In the genomic region with DNA sequence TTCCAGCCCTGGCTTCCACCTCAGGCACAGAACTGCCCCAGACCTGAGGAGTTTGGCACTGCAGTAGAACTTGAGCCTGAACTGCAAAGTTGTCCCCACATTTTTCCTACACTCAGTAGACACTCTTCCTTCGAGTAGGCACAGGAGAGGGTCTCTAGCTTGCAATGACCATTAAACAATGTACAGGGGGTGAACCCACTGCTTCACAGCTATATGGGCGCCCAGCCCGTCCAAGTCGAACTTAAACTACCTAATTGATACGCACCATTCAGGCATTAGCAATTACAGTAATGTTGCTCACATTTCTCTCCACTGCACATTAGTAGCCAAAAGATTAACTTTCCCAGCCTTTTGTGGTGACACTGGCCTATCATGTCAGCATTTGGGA, we compare ENCODE assay signal across 8 mouse cellular contexts. TPM values are rescaled to one million over a fixed set of nuclear protein-coding genes. Genes with fewer than 3 reads are reported as not detected.
DNase-seq lines count a peak whose midpoint lies in the region; ATAC-seq and TF ChIP-seq lines count a peak whose summit lies in the region.

No protein-coding gene starts in this region.

- 66% methylated on average over 5 of the region's 5 CpGs for WGBS in kidney, adult 2 months
- WGBS in hindbrain, embryonic 15.5 days = 72% methylated on average over 5 of the region's 5 CpGs
- WGBS in midbrain, embryonic 14.5 days = 73% methylated on average over 5 of the region's 5 CpGs

- no peak for ATAC-seq in hindbrain, embryonic 15.5 days (ENCODE audit: low FRiP score, low read depth)
- ATAC-seq in midbrain, embryonic 14.5 days (ENCODE audit: low FRiP score, low TSS enrichment) = peak; percentile 35; the same call in 1 of the 2 replicates

- H3K27me3 ChIP-seq in kidney, adult 2 months (replicated peaks; ENCODE audit: control insufficient read depth, insufficient read depth, low read length) = no peaks in the 10 kb centered on the region
- H3K27me3 ChIP-seq in hindbrain, embryonic 15.5 days = no peaks in the 10 kb centered on the region
- H3K27me3 ChIP-seq in midbrain, embryonic 14.5 days (ENCODE audit: control insufficient read depth, insufficient read depth, low read length) = no peaks in the 10 kb centered on the region

- peak overlapping the region; percentile 69 for H3K4me2 ChIP-seq in hindbrain, embryonic 15.5 days
- peak overlapping the region; percentile 64 for H3K4me2 ChIP-seq in midbrain, embryonic 14.5 days (ENCODE audit: low read length)

- peak overlapping the region; percentile 67 for H3K4me3 ChIP-seq in kidney, adult 2 months (ENCODE audit: insufficient read depth, low read depth, low read length)
- H3K4me3 ChIP-seq in bone marrow macrophage, adult 2 months (ENCODE audit: insufficient read depth, low read length) = peak overlapping the region; percentile 75
- H3K4me3 ChIP-seq in hindbrain, embryonic 15.5 days = peak overlapping the region; percentile 97
- peak overlapping the region; percentile 86 for H3K4me3 ChIP-seq in midbrain, embryonic 14.5 days (replicated peaks; ENCODE audit: low read depth, low read length)

- intact Hi-C loops in left cerebral cortex, postnatal 14 days (cut with DNase I) = no loop called here

- no peak overlapping the region for H3K27ac ChIP-seq in kidney, adult 2 months (ENCODE audit: insufficient read depth, low read depth, low read length)
- no peak overlapping the region for H3K27ac ChIP-seq in bone marrow macrophage, adult 2 months (ENCODE audit: insufficient read depth, low read depth, low read length)
- H3K27ac ChIP-seq in hindbrain, embryonic 15.5 days (replicated peaks) = peak overlapping the region; percentile 94
- peak overlapping the region; percentile 86; the same call in 1 of the 2 replicates for H3K27ac ChIP-seq in midbrain, embryonic 14.5 days (replicated peaks; ENCODE audit: low read depth, low read length)

- no peaks in the 10 kb centered on the region for H3K36me3 ChIP-seq in kidney, adult 2 months (ENCODE audit: control insufficient read depth, insufficient read depth, low read length)
- peaks cover 6% of the 10 kb centered on the region for H3K36me3 ChIP-seq in hindbrain, embryonic 15.5 days
- H3K36me3 ChIP-seq in midbrain, embryonic 14.5 days (ENCODE audit: control insufficient read depth, insufficient read depth, low read length) = peaks cover 5% of the 10 kb centered on the region; the same call in 1 of the 2 replicates

- H3K4me1 ChIP-seq in kidney, adult 2 months (ENCODE audit: control insufficient read depth, insufficient read depth, low read length) = no peaks in the 10 kb centered on the region
- no peaks in the 10 kb centered on the region for H3K4me1 ChIP-seq in bone marrow macrophage, adult 2 months (ENCODE audit: control insufficient read depth, insufficient read depth, low read length)
- H3K4me1 ChIP-seq in hindbrain, embryonic 15.5 days (replicated peaks) = peaks cover 16% of the 10 kb centered on the region
- peaks cover 8% of the 10 kb centered on the region for H3K4me1 ChIP-seq in midbrain, embryonic 14.5 days (ENCODE audit: control insufficient read depth, insufficient read depth, low read length)

- peak overlapping the region; percentile 92; the same call in 1 of the 2 replicates for H3K9ac ChIP-seq in hindbrain, embryonic 15.5 days
- H3K9ac ChIP-seq in midbrain, embryonic 14.5 days (replicated peaks; ENCODE audit: low read length) = no peak overlapping the region

- no peak for DNase-seq in kidney, adult 2 months
- no peak for DNase-seq in kidney, postnatal 36 days
- DNase-seq in midbrain, embryonic 14.5 days = no peak
- no peak for DNase-seq in left cerebral cortex, postnatal 14 days (ENCODE audit: low spot score in 2 of 2)
- no peak for DNase-seq in right cerebral cortex, postnatal 25 days
- no peak for DNase-seq in layer of hippocampus, postnatal 10 days (ENCODE audit: low spot score in 2 of 2)

- no peak for TF ChIP-seq CTCF in kidney, adult 2 months (conservative IDR thresholded peaks at IDR 0.05; ENCODE audit: insufficient read depth, insufficient read length, low read depth, low read length)
- TF ChIP-seq CTCF in bone marrow macrophage, adult 2 months (IDR thresholded peaks at IDR 0.05; ENCODE audit: low read depth, low read length) = no peak

- H3K9me3 ChIP-seq in hindbrain, embryonic 15.5 days = peaks cover 13% of the 10 kb centered on the region; the same call in 1 of the 2 replicates
- H3K9me3 ChIP-seq in midbrain, embryonic 14.5 days (ENCODE audit: control insufficient read depth, low read length) = peaks cover 21% of the 10 kb centered on the region

- no peak for TF ChIP-seq POLR2A in kidney, adult 2 months (IDR thresholded peaks at IDR 0.05; ENCODE audit: low read depth, low read length)
- TF ChIP-seq POLR2A in bone marrow macrophage, adult 2 months (IDR thresholded peaks at IDR 0.05; ENCODE audit: borderline replicate concordance, low read depth, low read length) = no peak

RNA-seq across cellular contexts. Expression of gene Zfp938, which starts 0.3 kb away (rescaled TPM):
- polyA plus RNA-seq in kidney, adult 2 months (2012; rRNA removed) = 1.2 and 1.8 TPM in 2 replicates
- polyA plus RNA-seq in bone marrow macrophage, adult 2 months (2012; ENCODE audit: insufficient read depth, insufficient read length, missing spikeins) = 4.5 and 4.9 TPM in 2 replicates
- polyA plus RNA-seq in hindbrain, embryonic 15.5 days (2015; fragmentation: Nextera tagmentation; extraction: Ambion mirVana) = 27.1 and 28.6 TPM in 2 replicates
- 26.5 and 29.8 TPM in 2 replicates for polyA plus RNA-seq in midbrain, embryonic 14.5 days (2014; fragmentation: Nextera tagmentation; extraction: Ambion mirVana)
- total RNA-seq in left cerebral cortex, postnatal 14 days (2021) = 10 to 100 TPM; 20.8 to 21.2 TPM
- 10 to 100 TPM; 24.8 to 24.9 TPM for total RNA-seq in layer of hippocampus, postnatal 10 days (2021)

Comparison
In these comparisons a context has a peak if more than half of its experiments do, and no peak if none do; other contexts are left out.
1. H3K27ac ChIP-seq: peak in hindbrain, embryonic 15.5 days (single experiment) and midbrain, embryonic 14.5 days (single experiment); none in kidney, adult 2 months (single experiment) and bone marrow macrophage, adult 2 months (single experiment).
2. Peak in every context shown above with its lines, with median percentiles within 50 percentile points of each other: H3K4me3 ChIP-seq.